Mouse (Mus musculus) hindbrain, postnatal 0 days (tissue): ENCODE measurements around the gene Ipcef1. TPM values are rescaled to one million over a fixed set of nuclear protein-coding genes. Genes with fewer than 3 reads are reported as not detected.

Experiments used
- ATAC-seq: fragments of 200-750 bp; cut with Nextera tagmentation; 2 replicates; pipeline ENCODE4 v1.8.0; 2017; ENCODE audit warnings: mild to moderate bottlenecking, moderate TSS enrichment, moderate library complexity
- DNase-seq: peaks from one replicate; pipeline ENCODE4 v3.0.0-alpha.2; 2015; ENCODE audit warnings: low spot score
- H3K27ac ChIP-seq: fragments of 300-500 bp; sonication (generic); 2 replicates; pipeline ENCODE4 v1.5.1; 2014; ENCODE audit warnings: mild to moderate bottlenecking
- H3K27me3 ChIP-seq: fragments of 300-500 bp; sonication (generic); 2 replicates; pipeline ENCODE4 v1.6.1; 2014; ENCODE audit warnings: low read length, mixed read lengths; ENCODE audit not compliant: insufficient read depth
- H3K36me3 ChIP-seq: fragments of 300-500 bp; sonication (generic); 2 replicates; pipeline ENCODE4 v1.6.1; 2014; ENCODE audit warnings: low read length, mixed read lengths; ENCODE audit not compliant: insufficient read depth
- H3K4me1 ChIP-seq: fragments of 300-500 bp; sonication (generic); 2 replicates; pipeline ENCODE4 v1.6.1; 2014; ENCODE audit warnings: antibody characterized with exemption, low read length, mixed read lengths; ENCODE audit not compliant: insufficient read depth
- H3K4me2 ChIP-seq: fragments of 300-500 bp; sonication (generic); 2 replicates; pipeline ENCODE4 v1.6.1; 2014; ENCODE audit warnings: low read depth, mild to moderate bottlenecking, low read length, moderate library complexity, mixed read lengths
- H3K4me3 ChIP-seq: fragments of 300-500 bp; sonication (generic); 2 replicates; pipeline ENCODE4 v1.5.1; 2014; ENCODE audit warnings: low read length
- H3K9ac ChIP-seq: fragments of 300-500 bp; sonication (generic); replicated peaks from 2 replicates; pipeline ENCODE4 v1.6.1; 2014; ENCODE audit warnings: mild to moderate bottlenecking, low read length, moderate library complexity, mixed read lengths
- H3K9me3 ChIP-seq: fragments of 300-500 bp; sonication (generic); 2 replicates; pipeline ENCODE4 v1.6.1; 2016; ENCODE audit warnings: low read length, mixed read lengths
- CTCF ChIP-seq: IDR thresholded peaks from 2 replicates; pipeline ENCODE4 v1.5.1; 2016; ENCODE audit warnings: antibody characterized with exemption, control low read depth, low read depth
- WGBS: fragments of 180-500 bp; shearing (Covaris S2); extraction: QIAGEN DNeasy Blood & Tissue Kit; methylation state at CpG from one replicate; pipeline ENCODE4 v1.1.7; 2014; 5-methylcytosine and 5-hydroxymethylcytosine counted together
- polyA plus RNA-seq: library from polyadenylated mRNA; unstranded; fragments of >200 nt; fragmentation: Nextera tagmentation; extraction: Ambion mirVana; gene quantifications from 2 replicates; pipeline ENCODE4 v1.2.1, GENCODE M21; 2015
- total RNA-seq: library from RNA; depleted of rRNA; stranded (reverse); fragments of >200 nt; gene quantifications from 2 replicates; pipeline ENCODE4 v1.2.3, GENCODE M21; 2014

Gene Ipcef1
- total and polyA plus RNA-seq, 2 experiments from 2014 or later, result 3.0 to 12.2 TPM

- Histone ChIP-seq H3K4me3 (no peak overlapping the region), H3K36me3 (no peaks in the 10 kb centered on the region), H3K27ac (no peak overlapping the region), H3K27me3 (no peaks in the 10 kb centered on the region), H3K4me2 (no peak overlapping the region), H3K9ac (no peak overlapping the region), H3K9me3 (no peaks in the 10 kb centered on the region), H3K4me1 (no peaks in the 10 kb centered on the region)
- 91% methylated on average over 5 of the region's 5 CpGs for WGBS
- ATAC-seq, result no peak
- no peak for TF ChIP-seq CTCF
- DNase-seq, result no peak
These were observed 15.1 kb downstream of the Ipcef1 start for GRCm38 (mm10) chr10:7037194-7037593.

GRCm38 (mm10) chr10:7035547-7035946 lies 16.7 kb downstream of the Ipcef1 start:
- WGBS, result 62% methylated on average over 12 of the region's 12 CpGs
- DNase-seq, result no peak

GRCm38 (mm10) chr10:7033459-7033858 lies 18.8 kb downstream of the Ipcef1 start:
- no peak for TF ChIP-seq CTCF
- Histone ChIP-seq H3K9ac (no peak overlapping the region), H3K27me3 (no peaks in the 10 kb centered on the region), H3K4me2 (no peak overlapping the region), H3K27ac (no peak overlapping the region), H3K4me3 (no peak overlapping the region), H3K36me3 (no peaks in the 10 kb centered on the region), H3K9me3 (no peaks in the 10 kb centered on the region), H3K4me1 (no peaks in the 10 kb centered on the region)
- no peak for ATAC-seq
- no peak for DNase-seq
- 86% methylated on average over 2 of the region's 2 CpGs for WGBS

More at GRCm38 (mm10) chr10:7035547-7035946, 16.7 kb downstream of the Ipcef1 start:
- H3K27me3 ChIP-seq, result no peaks in the 10 kb centered on the region
- peak; percentile 49; the same call in 1 of the 2 replicates for ATAC-seq
- no peak for TF ChIP-seq CTCF
- no peak overlapping the region for H3K4me3 ChIP-seq
- no peaks in the 10 kb centered on the region for H3K4me1 ChIP-seq
- H3K36me3 ChIP-seq, result no peaks in the 10 kb centered on the region
- no peaks in the 10 kb centered on the region for H3K9me3 ChIP-seq
- no peak overlapping the region for H3K9ac ChIP-seq
- no peak overlapping the region for H3K27ac ChIP-seq
- no peak overlapping the region for H3K4me2 ChIP-seq

GRCm38 (mm10) chr10:7025028-7025427 lies 27.2 kb downstream of the Ipcef1 start:
- 64% methylated on average over 1 of the region's 1 CpGs for WGBS
- H3K9ac ChIP-seq, result no peak overlapping the region
- H3K4me1 ChIP-seq, result no peaks in the 10 kb centered on the region
- no peak for TF ChIP-seq CTCF
- no peak for ATAC-seq
- no peak for DNase-seq
- H3K36me3 ChIP-seq, result no peaks in the 10 kb centered on the region
- no peaks in the 10 kb centered on the region for H3K27me3 ChIP-seq
- no peak overlapping the region for H3K4me3 ChIP-seq
- no peak overlapping the region for H3K27ac ChIP-seq
- no peak overlapping the region for H3K4me2 ChIP-seq
- H3K9me3 ChIP-seq, result no peaks in the 10 kb centered on the region

GRCm38 (mm10) chr10:7020551-7020950 lies 31.7 kb downstream of the Ipcef1 start:
- no peak overlapping the region for H3K27ac ChIP-seq
- H3K4me3 ChIP-seq, result no peak overlapping the region
- H3K4me2 ChIP-seq, result no peak overlapping the region
- ATAC-seq (no peak), DNase-seq (no peak)
- H3K27me3 ChIP-seq, result no peaks in the 10 kb centered on the region
- H3K36me3 ChIP-seq, result no peaks in the 10 kb centered on the region
- no peaks in the 10 kb centered on the region for H3K9me3 ChIP-seq
- no peaks in the 10 kb centered on the region for H3K4me1 ChIP-seq
- WGBS, result 89% methylated on average over 9 of the region's 9 CpGs
- no peak overlapping the region for H3K9ac ChIP-seq
- no peak for TF ChIP-seq CTCF

GRCm38 (mm10) chr10:7019781-7020386 lies 32.4 kb downstream of the Ipcef1 start:
- H3K27me3 ChIP-seq, result no peaks in the 10 kb centered on the region
- no peaks in the 10 kb centered on the region for H3K36me3 ChIP-seq
- no peak for ATAC-seq

GRCm38 (mm10) chr10:7015199-7015598 lies 37.1 kb downstream of the Ipcef1 start:
- Histone ChIP-seq H3K4me1 (no peaks in the 10 kb centered on the region), H3K4me2 (no peak overlapping the region), H3K27me3 (no peaks in the 10 kb centered on the region), H3K9me3 (no peaks in the 10 kb centered on the region), H3K9ac (no peak overlapping the region), H3K27ac (no peak overlapping the region), H3K4me3 (no peak overlapping the region), H3K36me3 (no peaks in the 10 kb centered on the region)
- 41% methylated on average over 1 of the region's 1 CpGs for WGBS
- no peak for ATAC-seq
- TF ChIP-seq CTCF, result no peak
- no peak for DNase-seq

More at GRCm38 (mm10) chr10:7019781-7020386, 32.4 kb downstream of the Ipcef1 start:
- no peaks in the 10 kb centered on the region for H3K4me1 ChIP-seq
- no peak overlapping the region for H3K4me2 ChIP-seq
- H3K4me3 ChIP-seq, result no peak overlapping the region
- no peak for DNase-seq
- no peaks in the 10 kb centered on the region for H3K9me3 ChIP-seq
- no peak overlapping the region for H3K27ac ChIP-seq
- no peak overlapping the region for H3K9ac ChIP-seq
- TF ChIP-seq CTCF, result no peak
- WGBS, result 67% methylated on average over 7 of the region's 7 CpGs
